Mouse (Mus musculus) 3134 (cell line): Measurements from ENCODE around the gene Usp3.

Experiments used
- DNase-seq: peaks from one replicate; pipeline ENCODE4 v3.0.0-alpha.2; 2011; ENCODE audit warnings: low spot score; ENCODE audit not compliant: insufficient read length; ENCODE audit errors: extremely low read depth

Gene Usp3

GRCm38 (mm10) chr9:66592708-66593612 lies at the start of gene Usp3:
Gene Usp3 (minus strand): TSS chr9:66593142.
- peak; percentile 99 for DNase-seq

GRCm38 (mm10) chr9:66640491-66640890 lies 47.5 kb upstream of the Usp3 start:
- DNase-seq = no peak

GRCm38 (mm10) chr9:66639626-66640025 lies 46.7 kb upstream of the Usp3 start:
- DNase-seq = no peak

GRCm38 (mm10) chr9:66632441-66632840 lies 39.5 kb upstream of the Usp3 start:
- no peak for DNase-seq

- DNase-seq = peak; percentile 74
Measured at GRCm38 (mm10) chr9:66630931-66631330, 38.0 kb upstream of the Usp3 start.

GRCm38 (mm10) chr9:66626661-66627060 lies 33.7 kb upstream of the Usp3 start:
- peak; percentile 54 for DNase-seq

GRCm38 (mm10) chr9:66625974-66626530 lies 33.1 kb upstream of the Usp3 start:
- DNase-seq = no peak

GRCm38 (mm10) chr9:66624873-66625272 lies 31.9 kb upstream of the Usp3 start:
- no peak for DNase-seq

- no peak for DNase-seq
Measured at GRCm38 (mm10) chr9:66623627-66624026, 30.7 kb upstream of the Usp3 start.

- DNase-seq = peak; percentile 66
Measured at GRCm38 (mm10) chr9:66620581-66620981, 27.6 kb upstream of the Usp3 start.

GRCm38 (mm10) chr9:66620055-66620454 lies 27.1 kb upstream of the Usp3 start:
- no peak for DNase-seq

- no peak for DNase-seq
Measured at GRCm38 (mm10) chr9:66617812-66618211, 24.9 kb upstream of the Usp3 start.

- no peak for DNase-seq
Measured at GRCm38 (mm10) chr9:66616858-66617257, 23.9 kb upstream of the Usp3 start.

GRCm38 (mm10) chr9:66615141-66615540 lies 22.2 kb upstream of the Usp3 start:
- no peak for DNase-seq

GRCm38 (mm10) chr9:66614547-66614946 lies 21.6 kb upstream of the Usp3 start:
- no peak for DNase-seq

- no peak for DNase-seq
Measured at GRCm38 (mm10) chr9:66613667-66614066, 20.7 kb upstream of the Usp3 start.

GRCm38 (mm10) chr9:66611478-66612093 lies 18.6 kb upstream of the Usp3 start:
- DNase-seq = peak; percentile 72

- DNase-seq = no peak
Measured at GRCm38 (mm10) chr9:66608817-66609345, 15.9 kb upstream of the Usp3 start.

- no peak for DNase-seq
Measured at GRCm38 (mm10) chr9:66606851-66607250, 13.9 kb upstream of the Usp3 start.

- no peak for DNase-seq
Measured at GRCm38 (mm10) chr9:66605876-66606750, 13.2 kb upstream of the Usp3 start.
